Mouse (Mus musculus) adrenal gland, postnatal 14 days (tissue): ENCODE data around the gene Dnah9. TPM values are rescaled to one million over a fixed set of nuclear protein-coding genes. Genes with fewer than 3 reads are reported as not detected.

ENCODE experiments used
- DNase-seq: peaks from one replicate; pipeline ENCODE4 v3.0.0; 2021; ENCODE audit warnings: mixed read lengths
- long read RNA-seq, 2 experiments: library from polyadenylated mRNA; stranded (forward); transcript quantifications; one replicate each; pipeline ENCODE4 v2.0.0; 2021
- total RNA-seq: library from RNA; stranded (reverse); gene quantifications from 2 replicates; pipeline ENCODE4 v1.2.3, GENCODE M21; 2021

The Dnah9 gene
- 0.08 TPM in 1 of 2 replicates, not detected in the other for total RNA-seq
- long read RNA-seq, experiment 1 = 0 reads
- long read RNA-seq, experiment 2 = 0 reads

DNA sequence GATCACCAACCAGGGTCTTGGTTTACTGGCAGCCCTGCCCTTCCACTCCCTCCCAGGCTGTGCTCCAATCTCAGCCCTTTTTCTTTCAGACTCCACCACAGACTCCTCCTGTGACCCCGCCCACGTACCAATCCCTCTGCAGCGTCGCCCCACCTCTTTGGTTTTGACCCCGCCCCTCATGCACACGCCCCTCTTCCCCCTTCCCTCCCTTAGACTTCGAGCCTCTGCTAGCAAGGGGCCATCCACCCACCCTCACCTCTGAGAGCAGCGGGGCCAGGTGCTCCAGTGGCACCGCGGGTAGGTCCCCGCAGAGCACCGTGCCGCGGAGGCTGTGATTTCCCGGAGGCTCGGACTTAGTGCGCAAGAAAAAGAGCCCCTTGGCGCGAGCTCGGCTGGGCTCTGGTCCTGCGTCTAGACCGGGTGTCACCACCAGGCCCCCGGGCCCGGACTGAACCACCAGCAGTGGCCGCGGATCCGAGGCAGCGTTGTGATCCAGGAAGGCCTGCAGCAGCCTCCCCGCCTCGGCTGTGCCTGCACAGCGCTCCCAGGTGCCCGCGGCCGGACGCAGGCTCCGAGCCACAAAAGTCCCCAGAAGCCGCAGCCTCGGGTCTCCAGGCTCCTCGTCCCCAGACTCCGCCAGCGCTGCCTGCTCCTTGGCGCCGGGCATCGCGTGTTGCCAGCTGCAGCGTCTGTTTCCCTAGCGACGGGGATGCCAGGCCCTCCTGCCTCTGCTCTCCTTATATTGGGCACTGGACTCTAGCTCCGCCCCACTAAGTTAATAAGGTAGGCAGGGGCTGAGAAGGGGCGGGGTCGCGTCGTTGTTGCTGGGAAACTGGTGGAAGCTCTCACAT, at the start of gene Dnah9:
Gene Dnah9 (minus strand): TSS at position 751 of the 851 bp plus-strand sequence.
- DNase-seq = peak; percentile 81

DNA sequence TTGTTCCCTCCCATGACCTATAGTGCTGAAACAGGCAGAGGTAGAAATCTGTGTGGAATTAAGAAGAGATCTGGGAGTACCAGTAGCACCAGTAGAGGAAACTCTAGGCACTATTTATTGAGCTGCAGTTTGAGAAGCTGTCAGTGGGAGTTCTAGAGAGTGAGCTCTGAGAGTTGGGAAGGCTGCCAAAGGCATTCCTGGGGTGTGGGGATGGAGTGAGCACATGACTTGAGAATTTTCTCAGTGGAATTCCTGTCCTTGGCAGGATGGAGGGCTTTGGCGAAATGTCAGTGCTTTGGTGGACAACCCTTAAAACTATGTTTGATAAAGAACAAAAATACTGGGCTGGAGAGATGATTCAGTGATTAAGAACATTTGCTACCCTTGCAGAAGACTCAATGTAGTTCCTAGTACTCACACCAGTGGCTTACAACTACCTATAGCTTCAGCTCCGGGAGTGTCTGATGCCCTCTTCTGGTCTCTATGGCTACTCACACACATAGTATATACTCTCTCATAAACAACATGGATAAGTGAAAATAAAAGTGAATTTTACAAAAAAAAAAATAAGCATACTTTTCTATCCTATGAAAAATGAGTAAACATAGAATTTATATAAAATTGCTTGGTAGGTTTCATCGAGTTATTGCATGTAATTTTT, 20.4 kb upstream of the Dnah9 start:
- DNase-seq = peak; percentile 76

DNA sequence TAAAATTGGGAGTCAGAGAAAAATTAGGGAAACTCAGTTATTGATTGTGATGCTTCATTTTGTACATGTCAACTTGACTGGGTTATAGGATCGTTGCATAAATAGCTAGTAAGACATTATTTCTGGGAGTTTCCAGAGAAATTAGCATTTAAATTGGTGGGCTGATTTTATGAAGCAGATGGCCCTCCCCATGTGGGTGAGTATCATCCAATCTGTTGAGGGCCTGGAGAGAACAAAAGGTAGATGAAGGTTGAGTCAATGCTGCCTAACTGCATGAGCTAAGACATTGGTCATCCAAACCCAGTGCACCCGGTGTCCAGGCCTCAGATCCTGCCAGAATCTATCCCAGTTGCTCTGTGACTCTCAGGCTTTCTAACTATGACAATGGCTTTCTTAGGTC, 19.8 kb upstream of the Dnah9 start:
- no peak for DNase-seq

DNA sequence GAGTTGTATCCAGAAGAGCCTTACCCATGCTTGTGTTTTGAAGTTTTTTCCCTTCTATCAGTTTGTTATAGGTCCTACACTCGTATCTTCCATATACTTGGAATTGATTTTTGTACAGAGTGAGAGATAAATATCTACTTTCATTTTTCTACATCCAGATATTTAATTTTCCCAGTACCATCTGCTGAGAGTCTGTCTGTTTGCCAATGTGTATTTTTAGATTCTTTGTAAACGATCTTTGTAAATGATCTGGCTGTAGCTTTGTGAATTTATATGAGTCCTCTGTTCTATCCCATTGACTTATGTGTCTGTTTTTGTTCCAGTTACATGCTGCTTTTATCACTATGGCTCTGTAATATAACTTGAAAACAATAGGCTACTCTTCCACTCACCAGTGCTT, 9.4 kb upstream of the Dnah9 start:
- DNase-seq = no peak

DNA sequence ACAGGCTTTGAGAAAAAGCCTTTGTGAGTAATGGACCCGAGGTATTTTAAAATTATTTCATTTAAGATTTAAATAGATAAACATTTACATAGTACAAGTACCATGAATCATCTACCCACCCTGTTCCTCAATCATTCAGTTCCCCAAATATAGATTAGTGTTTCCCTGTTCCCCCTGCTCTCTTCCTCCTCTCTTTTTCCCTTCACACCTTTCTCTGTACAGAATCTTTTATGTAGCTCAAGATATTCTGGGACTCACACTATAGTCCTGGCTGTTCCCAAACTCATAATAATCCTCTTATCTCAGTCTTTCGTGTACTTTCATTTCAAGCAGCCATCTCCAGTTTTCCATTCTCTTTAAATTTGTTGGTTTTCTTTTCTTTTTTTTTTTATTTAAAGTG, 4.3 kb downstream of the Dnah9 start:
- no peak for DNase-seq

DNA sequence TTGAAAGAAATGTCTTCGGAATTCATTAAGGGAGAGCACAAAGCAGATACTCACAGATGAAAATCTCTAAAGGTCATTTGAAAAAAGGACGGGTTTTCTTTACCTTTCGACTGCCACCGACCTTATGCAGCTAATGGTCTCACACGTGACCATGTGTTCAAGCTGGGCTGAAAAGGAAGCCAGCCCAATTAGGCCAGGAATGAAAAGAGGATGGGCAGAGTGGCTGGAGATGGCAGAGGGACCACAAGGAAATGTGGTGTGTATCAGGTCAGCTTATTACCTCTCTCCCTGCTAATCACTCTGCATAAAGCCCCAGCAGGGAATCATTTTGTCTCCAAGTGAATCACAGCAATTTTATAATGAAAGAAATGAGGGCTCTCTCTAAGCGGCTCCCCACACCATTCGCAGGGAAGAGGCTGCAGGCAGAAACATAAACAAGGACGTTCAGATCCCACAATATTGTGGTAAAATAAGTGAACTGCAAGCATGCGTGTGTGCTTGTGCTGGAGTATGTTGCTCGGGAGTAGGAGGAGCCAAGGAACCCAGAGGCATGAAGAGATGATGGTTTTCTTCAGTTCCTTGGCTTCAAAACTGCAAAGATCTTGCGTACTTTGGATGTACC, 27.6 kb downstream of the Dnah9 start:
- DNase-seq = no peak

DNA sequence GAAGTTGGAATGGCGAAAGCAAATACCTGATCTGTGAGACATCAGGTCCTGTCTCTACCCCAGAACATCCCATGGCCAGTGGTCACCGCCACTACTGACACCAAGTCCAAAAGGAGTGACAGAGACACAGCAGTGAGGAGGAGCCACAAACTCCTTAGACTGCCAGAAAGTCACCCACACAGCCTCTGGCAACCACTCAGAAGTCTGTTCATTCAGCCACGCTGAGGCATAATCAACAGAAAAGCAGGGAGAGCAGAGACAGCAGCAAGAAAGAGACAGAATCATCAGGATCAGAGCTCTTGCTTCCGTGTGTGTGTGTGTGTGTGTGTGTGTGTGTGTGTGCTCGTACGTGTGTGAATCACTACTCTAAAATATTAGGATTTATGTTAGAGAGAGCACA, 33.5 kb downstream of the Dnah9 start:
- DNase-seq = no peak

DNA sequence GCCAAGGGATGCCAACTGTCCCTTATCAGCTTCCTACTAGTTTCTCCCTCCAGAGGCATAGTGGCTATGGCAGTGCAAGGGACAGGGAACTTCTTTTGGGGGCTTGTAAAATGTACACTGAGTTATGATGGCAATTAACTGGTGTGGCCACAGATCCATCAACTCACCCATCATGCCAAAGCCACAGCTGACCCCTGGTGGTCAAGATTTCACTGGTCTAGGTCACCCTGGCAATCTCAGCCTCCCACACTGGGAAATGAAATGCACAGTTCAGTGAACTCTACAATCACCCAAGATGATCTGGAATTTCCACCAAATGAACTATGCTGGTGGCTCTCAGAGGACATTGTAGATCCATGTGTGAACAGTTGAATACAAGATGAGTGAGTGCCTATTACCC, 42.2 kb downstream of the Dnah9 start:
- DNase-seq = no peak

DNA sequence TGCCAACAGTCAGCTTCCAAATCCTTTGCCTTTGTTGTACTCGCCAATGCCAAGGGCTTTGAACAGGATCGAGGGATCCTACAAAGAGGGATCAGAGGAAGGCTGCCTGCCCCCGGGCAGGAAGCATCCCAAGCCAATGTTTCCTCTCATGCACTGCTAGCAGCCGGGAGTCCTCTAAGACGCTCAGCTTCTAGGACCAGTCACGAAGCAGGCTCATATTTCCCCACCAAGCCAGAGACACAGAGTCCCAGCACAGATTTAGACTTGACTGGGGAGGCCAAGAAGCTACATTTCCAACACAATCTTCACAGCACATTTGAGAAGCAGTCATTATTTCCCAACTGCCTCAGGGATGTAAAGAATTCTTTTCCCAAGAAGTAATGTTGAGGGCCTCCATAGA, 43.9 kb downstream of the Dnah9 start:
- no peak for DNase-seq

DNA sequence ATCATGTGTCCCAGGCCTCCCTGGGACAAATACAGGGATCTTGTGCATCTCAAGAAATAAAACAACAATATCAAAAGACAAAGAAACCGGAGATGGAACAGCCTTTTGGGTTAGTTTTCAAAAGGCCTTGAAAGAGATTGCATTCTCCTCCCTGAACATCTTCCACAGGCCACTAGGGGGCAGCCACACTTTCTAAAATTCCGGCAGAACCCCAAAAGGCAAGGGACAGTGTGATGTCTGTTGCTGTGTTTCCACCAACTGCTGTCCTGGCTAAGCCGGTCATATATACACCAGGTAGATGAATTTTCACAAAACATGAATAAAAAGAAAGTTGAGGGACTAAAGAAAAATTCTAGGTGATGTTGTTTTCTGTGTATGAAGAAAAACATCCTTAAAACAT, 46.3 kb downstream of the Dnah9 start:
- peak; percentile 58 for DNase-seq

DNA sequence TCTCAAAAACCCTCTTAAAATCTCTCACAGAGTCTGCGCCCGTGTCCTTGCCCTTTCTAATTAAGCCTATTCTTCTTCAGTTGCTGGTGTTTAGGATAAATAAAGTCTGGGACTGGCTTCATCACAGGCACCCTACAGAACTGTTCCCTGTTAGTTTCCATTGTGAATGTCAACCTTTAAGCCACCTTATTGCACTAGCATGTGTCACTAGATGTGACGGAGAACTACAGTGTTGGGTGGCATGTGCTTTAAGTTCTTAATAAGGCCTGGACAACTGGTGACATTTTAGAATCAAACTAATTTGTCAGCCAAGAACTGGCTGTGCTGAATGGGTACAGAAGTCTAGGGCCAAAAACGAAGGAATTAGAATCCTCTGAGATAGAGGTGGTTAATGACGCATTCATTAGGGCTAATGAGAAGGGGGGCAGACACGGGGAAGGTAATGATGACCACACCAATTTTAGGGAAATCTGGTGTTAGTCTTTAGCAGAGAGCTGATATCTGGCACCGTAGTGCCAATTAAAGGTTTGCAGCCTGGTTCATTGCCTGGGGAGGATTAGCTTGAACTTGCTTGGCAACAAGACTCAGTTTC, 84.6 kb downstream of the Dnah9 start:
- no peak for DNase-seq

DNA sequence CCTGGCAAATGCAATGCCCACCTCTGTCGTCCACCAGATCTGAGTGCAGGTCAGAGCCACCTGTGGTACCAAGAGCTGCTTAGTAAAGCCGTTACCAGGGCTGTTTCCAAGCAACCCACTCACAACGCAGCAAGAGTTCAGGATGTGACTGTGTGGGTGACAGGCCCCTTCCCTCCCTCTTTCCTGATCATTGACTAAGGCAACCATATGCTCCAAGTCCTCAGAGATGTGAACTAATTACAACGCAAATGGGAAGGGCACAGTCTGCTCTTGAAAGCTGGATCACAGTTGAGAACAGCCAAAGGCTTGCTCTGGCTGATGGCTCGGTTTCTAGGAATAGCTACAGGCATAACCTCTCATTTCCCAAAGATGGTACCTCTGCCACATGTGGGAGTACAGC, 95.4 kb downstream of the Dnah9 start:
- DNase-seq = no peak

DNA sequence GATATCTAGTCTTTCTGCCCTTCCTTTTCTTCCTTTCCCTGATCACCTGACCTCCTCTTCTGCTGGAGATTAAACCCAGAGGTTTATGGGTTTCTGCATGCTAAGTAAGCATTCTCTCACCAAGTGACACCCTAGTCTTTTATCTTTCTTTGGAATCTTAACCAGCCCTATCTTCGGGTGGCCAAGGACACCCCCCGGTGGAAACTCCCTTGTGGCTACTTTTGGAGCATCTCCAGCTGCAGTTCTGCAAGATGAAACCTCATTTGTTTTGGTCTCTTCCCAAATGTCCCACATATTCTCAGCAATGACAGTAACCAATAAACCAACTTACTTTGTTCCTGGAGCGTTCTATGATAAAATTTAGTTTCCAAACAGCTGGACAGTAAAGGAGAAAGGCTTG, 109.4 kb downstream of the Dnah9 start:
- DNase-seq = no peak

DNA sequence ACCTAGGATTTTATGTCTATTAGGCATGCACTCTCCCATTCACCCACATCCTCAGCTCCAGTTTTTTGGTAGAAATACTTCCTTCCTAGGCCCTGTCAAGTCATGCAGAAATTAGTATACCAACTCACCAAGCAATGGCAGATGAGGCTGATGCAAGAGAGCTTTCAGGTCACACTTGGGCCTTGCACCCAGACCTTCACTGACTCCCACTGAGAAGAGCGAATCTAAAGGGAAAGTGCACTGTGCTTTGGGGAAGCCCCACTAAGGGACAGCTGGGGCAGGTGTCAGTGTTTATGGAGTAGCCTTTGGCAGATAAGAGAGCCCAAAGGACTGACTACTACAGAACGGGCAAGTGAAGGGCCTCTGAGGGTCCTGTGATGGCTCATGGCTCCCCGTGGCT, 117.1 kb downstream of the Dnah9 start:
- no peak for DNase-seq

DNA sequence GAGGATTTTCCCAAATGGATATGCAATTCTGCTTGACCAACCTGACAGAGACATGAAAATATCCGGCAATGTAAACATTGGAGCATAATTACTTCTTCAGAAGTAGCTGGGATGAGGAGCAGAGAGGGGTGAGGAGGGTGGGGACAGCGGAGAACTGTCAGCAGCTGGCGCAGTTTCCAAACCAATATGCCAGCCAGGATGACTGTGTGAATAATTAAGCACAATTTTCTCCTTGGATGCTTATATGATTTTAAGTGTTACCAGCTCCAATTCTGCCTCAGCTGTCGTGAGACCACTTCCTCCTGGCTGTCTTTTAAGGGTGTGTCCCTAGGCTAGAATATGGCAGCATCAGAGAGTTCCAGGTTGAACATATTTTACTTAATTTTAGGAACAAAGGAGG, 119.2 kb downstream of the Dnah9 start:
- no peak for DNase-seq

DNA sequence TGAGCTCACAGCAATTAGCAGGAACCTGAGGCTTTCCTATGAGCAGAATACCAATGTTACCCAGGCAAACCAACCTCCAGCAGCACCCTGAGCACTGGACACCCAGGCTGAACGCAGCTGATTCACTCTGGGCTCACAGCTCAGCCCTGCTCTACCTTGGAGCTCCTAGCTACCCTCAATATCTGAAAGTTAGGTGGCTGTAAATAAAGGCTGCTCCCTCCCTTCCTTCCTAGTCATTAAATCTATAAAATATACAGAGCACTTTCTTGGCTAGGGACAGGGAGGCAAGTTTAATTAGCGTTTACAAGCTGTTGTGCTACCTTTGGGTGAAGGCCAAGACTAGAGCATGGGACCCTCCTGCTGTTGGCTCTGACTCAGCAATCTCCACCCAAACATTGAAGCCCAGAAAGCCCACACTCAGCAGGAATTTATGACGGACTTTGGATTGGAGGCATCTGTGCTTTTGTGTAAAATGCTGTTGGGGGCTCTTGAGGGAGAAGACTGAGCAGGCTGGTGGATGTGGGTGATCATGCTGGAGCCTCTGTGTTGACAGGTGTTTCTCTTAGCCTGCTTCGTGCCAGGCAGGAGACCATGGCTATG, 121.7 kb downstream of the Dnah9 start:
- no peak for DNase-seq

DNA sequence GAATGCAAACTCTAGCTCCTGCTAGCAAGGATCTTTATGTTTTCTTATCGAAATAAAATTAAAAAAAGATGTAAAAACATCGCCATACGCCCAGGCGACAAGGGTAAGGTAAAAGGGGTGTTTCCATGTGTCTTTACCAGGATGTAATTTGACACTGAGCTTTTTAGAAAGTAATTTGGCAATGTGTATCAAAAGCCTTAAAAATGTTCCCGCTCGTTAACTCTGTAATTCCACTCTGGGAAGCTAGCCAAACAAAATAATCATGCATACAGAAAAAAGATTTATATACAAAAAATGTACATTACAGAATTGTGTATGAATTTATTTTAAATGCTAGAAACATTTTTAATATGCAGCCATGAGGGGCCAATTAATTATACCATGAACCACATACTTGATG, 124.7 kb downstream of the Dnah9 start:
- no peak for DNase-seq

DNA sequence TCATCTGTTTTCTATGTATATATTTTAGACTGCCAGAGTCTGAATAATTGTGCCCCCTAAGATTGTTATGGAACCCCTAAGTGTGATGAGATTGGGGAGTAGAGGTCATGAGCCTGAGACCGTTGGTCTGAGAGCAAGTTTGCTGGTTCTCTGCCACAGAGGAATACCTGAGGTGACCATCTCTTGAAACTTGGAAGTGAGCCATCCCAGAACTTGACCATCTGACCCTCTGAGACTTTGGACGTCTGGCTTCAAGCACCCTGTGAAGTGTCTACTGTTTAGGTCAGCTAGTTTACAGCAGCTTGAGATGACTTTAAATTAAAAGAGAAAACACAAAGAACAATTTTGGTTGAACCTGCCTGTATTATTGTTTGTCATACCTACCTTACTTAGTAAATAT, 125.8 kb downstream of the Dnah9 start:
- DNase-seq = no peak

DNA sequence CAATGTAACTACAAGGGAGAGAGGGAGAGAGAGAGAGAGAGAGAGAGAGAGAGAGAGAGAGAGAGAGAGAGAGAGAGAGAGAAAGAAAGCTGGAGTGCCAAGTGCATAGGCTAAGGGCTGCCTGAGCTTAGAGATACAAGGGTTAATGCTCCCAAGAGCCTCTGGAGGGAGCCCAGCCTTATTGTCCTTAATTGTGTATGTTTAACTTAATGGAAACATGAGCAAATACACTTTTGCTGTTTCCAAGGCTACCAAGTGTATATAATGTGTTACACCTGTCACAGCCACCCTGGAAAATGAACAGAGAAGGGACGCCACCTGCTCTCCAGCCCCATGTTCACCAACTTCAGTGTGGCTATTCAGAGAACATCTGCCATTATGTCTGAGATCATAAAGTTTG, 142.6 kb downstream of the Dnah9 start:
- no peak for DNase-seq

DNA sequence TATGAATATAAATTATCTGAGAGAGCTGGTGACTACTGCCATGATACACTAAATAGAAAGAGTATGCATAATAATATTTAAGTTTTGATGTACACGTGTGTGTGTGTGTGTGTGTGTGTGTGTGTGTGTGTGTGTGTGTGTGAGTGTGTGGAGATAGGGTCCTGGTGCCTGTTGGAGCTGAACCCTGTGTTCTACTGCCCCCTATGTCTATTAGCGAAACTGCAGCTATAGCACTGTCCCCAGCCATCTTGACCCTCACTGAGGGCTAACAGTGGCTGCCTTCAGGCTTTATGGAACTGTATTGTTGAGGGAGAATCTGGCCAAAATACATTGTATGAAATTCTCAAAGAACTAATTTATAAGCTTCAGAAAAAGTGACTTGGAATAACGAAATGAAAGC, 192.5 kb downstream of the Dnah9 start:
- no peak for DNase-seq

DNA sequence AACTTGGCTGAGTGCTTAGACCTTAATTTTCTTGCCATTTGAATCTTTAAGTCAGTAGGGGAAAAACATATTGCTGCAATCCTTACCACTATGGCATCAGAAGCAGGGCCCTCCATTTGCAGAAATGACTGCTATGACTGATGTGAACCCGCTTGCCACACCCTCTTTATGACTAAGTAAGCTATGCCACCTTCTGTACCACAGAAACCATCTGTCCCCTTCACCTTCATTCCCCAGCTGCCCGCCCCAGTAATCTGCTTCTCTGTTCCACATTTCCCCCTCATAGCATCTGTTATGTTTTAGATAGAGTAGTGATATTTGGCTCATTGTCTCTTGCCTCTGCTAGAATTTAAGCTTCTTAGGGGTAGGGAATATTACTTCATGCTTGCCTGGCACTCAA, 237.6 kb downstream of the Dnah9 start:
- DNase-seq = no peak

DNA sequence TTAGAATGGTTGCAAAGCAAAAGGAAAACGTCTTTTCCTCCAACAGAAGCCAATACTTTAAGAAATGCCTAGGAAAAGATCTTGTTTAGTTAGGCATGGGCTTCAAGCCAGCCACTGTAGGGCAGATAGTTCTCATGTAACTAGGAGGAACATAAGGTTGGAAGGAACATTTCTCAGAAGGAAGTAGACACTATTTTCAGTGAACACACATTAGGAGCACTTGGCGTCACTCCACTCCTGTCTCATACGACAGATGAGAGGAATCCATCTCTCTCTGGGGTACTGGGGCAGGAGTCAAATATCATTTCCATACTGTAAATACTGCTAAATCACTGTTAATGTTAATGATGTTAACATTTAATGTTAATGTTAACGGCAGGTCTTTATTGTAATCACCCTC, 238.0 kb downstream of the Dnah9 start:
- no peak for DNase-seq

DNA sequence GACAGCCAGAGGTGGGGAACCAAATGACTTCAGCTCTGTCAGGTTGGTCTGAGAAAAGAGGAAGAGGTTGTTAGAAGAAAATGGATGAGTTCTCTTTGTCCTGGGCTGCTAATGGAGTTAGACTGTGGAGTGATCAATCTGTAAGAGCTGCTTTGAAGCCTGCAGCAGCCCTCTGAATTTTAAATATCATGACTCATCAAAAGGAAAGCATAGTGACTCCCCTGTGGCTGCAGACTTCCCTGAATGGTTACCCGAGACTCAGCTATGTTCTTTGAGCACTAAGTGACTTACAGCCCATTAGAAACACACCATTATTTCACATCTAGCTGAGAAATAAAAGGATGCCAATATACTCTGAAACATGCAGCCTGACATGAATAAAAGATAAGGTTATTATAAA, 240.4 kb downstream of the Dnah9 start:
- no peak for DNase-seq
